26 mouse cellular contexts compared by ENCODE assay signal in the genomic region with DNA sequence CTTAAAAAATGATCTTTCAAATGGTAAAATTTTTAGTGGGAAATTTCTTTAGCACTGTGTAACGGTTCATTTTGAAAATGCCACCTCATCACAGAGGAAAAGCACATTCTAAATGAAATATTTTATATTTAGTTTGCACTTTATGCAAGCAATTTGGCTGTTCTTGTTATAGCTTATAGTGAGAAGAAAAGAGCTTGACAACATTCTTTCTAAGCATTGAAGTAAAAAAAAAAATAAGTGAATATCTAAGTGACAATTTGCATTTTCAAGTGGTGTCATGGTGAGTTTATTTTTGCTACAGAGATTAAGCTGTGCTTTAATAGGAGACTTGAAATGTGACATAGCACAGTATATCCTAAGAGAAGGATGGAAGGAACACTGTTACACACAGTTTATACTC.
"Had no signal": no experiment of that assay in that cellular context is flagged by ENCODE, and none has a peak within 500 bp of the region (broad histone marks: within the 10 kb centered on the region; RNA-seq: fewer than 3 reads in every experiment).

No protein-coding gene starts in this region.

- ATAC-seq: hindbrain, postnatal 0 days; intestine, embryonic 16.5 days; liver, embryonic 12.5 days had no signal

- DNase-seq: gastrocnemius, postnatal 14 days; gastrocnemius, postnatal 36 days; heart, adult 11 months; heart, adult 2 months; heart, postnatal 14 days; heart, postnatal 36 days; kidney, adult 11 months; kidney, adult 2 months; kidney, adult 9 months; kidney, postnatal 14 days; kidney, postnatal 36 days; layer of hippocampus, adult 9-11 months; layer of hippocampus, postnatal 36 days had no signal

- H3K4me1 ChIP-seq: heart, embryonic 13.5 days; heart, embryonic 15.5 days; hindbrain, embryonic 13.5 days; hindbrain, embryonic 15.5 days; kidney, embryonic 15.5 days; limb, embryonic 13.5 days; limb, embryonic 15.5 days; liver, embryonic 12.5 days had no signal

- H3K4me2 ChIP-seq: heart, embryonic 11.5 days; heart, embryonic 13.5 days; heart, embryonic 15.5 days; hindbrain, embryonic 13.5 days; hindbrain, embryonic 15.5 days; kidney, embryonic 15.5 days; limb, embryonic 13.5 days; limb, embryonic 15.5 days; liver, embryonic 12.5 days had no signal

- H3K9ac ChIP-seq: heart, embryonic 13.5 days; heart, embryonic 15.5 days; hindbrain, embryonic 13.5 days; hindbrain, embryonic 15.5 days; kidney, embryonic 15.5 days; limb, embryonic 13.5 days; limb, embryonic 15.5 days; liver, embryonic 12.5 days; liver, embryonic 14.5 days had no signal

- H3K9me3 ChIP-seq: heart, embryonic 13.5 days; heart, embryonic 15.5 days; hindbrain, embryonic 13.5 days; hindbrain, embryonic 15.5 days; kidney, embryonic 15.5 days; limb, embryonic 13.5 days; limb, embryonic 15.5 days; liver, embryonic 12.5 days had no signal

- H3K4me3 ChIP-seq: heart, adult 2 months; heart, embryonic 13.5 days; heart, embryonic 15.5 days; hindbrain, embryonic 13.5 days; hindbrain, embryonic 15.5 days; kidney, embryonic 15.5 days; limb, embryonic 13.5 days; limb, embryonic 15.5 days; liver, embryonic 12.5 days had no signal

- H3K27ac ChIP-seq: heart, adult 2 months; heart, embryonic 13.5 days; heart, embryonic 15.5 days; hindbrain, embryonic 13.5 days; hindbrain, embryonic 15.5 days; hindbrain, postnatal 0 days; kidney, embryonic 15.5 days; kidney, postnatal 0 days; limb, embryonic 13.5 days; limb, embryonic 15.5 days; liver, embryonic 12.5 days; liver, embryonic 14.5 days had no signal

- H3K27me3 ChIP-seq: heart, embryonic 13.5 days; heart, embryonic 15.5 days; hindbrain, embryonic 13.5 days; hindbrain, embryonic 15.5 days; kidney, embryonic 15.5 days; limb, embryonic 13.5 days; limb, embryonic 15.5 days; liver, embryonic 12.5 days had no signal

- H3K36me3 ChIP-seq: heart, embryonic 13.5 days; heart, embryonic 15.5 days; hindbrain, embryonic 13.5 days; hindbrain, embryonic 15.5 days; kidney, embryonic 15.5 days; limb, embryonic 13.5 days; limb, embryonic 15.5 days; liver, embryonic 12.5 days had no signal
